Mouse (Mus musculus) hindbrain, embryonic 11.5 days (tissue): ENCODE results near the gene Mfng. TPM values are rescaled to one million over a fixed set of nuclear protein-coding genes. Genes with fewer than 3 reads are reported as not detected.

Experiments
- ATAC-seq: fragments of 200-750 bp; cut with Nextera tagmentation; 2 replicates; pipeline ENCODE4 v1.8.0; 2017; ENCODE audit warnings: mild to moderate bottlenecking, moderate TSS enrichment, moderate library complexity; ENCODE audit not compliant: low FRiP score
- DNase-seq: peaks from one replicate; pipeline ENCODE4 v3.0.0-alpha.2; 2015; ENCODE audit warnings: low spot score
- H3K27ac ChIP-seq: fragments of 300-500 bp; sonication (generic); 2 replicates; pipeline ENCODE4 v1.5.1; 2014; ENCODE audit warnings: mild to moderate bottlenecking, low read depth, low read length
- H3K27me3 ChIP-seq: fragments of 300-500 bp; sonication (generic); 2 replicates; pipeline ENCODE4 v1.6.1; 2014; ENCODE audit warnings: mild to moderate bottlenecking, low read length, moderate library complexity, mixed read lengths; ENCODE audit not compliant: control insufficient read depth, insufficient read depth
- H3K36me3 ChIP-seq: fragments of 300-500 bp; sonication (generic); 2 replicates; pipeline ENCODE4 v1.6.1; 2014; ENCODE audit warnings: mild to moderate bottlenecking, low read length, moderate library complexity, mixed read lengths; ENCODE audit not compliant: control insufficient read depth, insufficient read depth
- H3K4me1 ChIP-seq: fragments of 300-500 bp; sonication (generic); replicated peaks from 2 replicates; pipeline ENCODE4 v1.6.1; 2014; ENCODE audit warnings: low read length, mixed read lengths; ENCODE audit not compliant: control insufficient read depth, insufficient read depth
- H3K4me2 ChIP-seq: fragments of 300-500 bp; sonication (generic); replicated peaks from 2 replicates; pipeline ENCODE4 v1.6.1; 2014; ENCODE audit warnings: mild to moderate bottlenecking, low read depth, low read length
- H3K4me3 ChIP-seq: fragments of 300-500 bp; sonication (generic); 2 replicates; pipeline ENCODE4 v1.5.1; 2014; ENCODE audit warnings: low read depth, low read length
- H3K9ac ChIP-seq: fragments of 300-500 bp; sonication (generic); 2 replicates; pipeline ENCODE4 v1.6.1; 2014; ENCODE audit warnings: low read depth, low read length
- H3K9me3 ChIP-seq: fragments of 300-500 bp; sonication (generic); 2 replicates; pipeline ENCODE4 v1.6.1; 2016; ENCODE audit warnings: low read length; ENCODE audit not compliant: control insufficient read depth
- WGBS: fragments of 180-500 bp; shearing (Covaris S2); extraction: QIAGEN DNeasy Blood & Tissue Kit; methylation state at CpG from one replicate; pipeline ENCODE4 v1.1.7; 2014; 5-methylcytosine and 5-hydroxymethylcytosine counted together
- polyA plus RNA-seq: library from polyadenylated mRNA; unstranded; fragments of >200 nt; fragmentation: Nextera tagmentation; extraction: Ambion mirVana; gene quantifications from 2 replicates; pipeline ENCODE4 v1.2.1, GENCODE M21; 2014

The Mfng gene
- polyA plus RNA-seq, 1 experiment from 2014 or later, result 34.7 TPM

DNA sequence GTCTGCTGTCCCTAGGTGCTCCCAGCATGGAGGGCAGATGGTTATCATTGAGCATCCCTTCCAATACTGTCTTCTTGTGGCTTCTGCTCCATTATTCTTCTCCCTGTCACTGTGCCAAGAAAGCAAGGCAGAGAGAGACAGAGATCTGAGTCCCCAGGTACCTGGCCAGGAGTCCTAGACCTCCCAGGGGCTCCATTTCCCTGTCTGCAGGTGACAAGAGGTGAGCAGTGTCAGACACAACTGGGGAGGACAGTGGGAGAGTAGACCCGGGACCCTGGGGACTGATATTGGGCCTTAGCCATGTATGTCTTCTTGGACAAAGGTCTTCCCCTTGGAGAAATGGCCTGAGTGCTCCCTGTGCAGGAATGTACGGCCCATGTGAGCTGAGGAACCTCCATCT lies 32.1 kb upstream of the Mfng start:
- no peak overlapping the region for H3K9ac ChIP-seq
- DNase-seq (no peak), ATAC-seq (no peak)
- H3K27ac ChIP-seq, result no peak overlapping the region
- no peak overlapping the region for H3K4me3 ChIP-seq
- H3K9me3 ChIP-seq, result no peaks in the 10 kb centered on the region
- peaks cover 23% of the 10 kb centered on the region for H3K27me3 ChIP-seq
- H3K36me3 ChIP-seq, result no peaks in the 10 kb centered on the region
- WGBS, result 78% methylated on average over 2 of the region's 2 CpGs
- peaks cover 8% of the 10 kb centered on the region; the same call in 1 of the 2 replicates for H3K4me1 ChIP-seq
- H3K4me2 ChIP-seq, result no peak overlapping the region

GRCm38 (mm10) chr15:78804326-78804725 lies 31.1 kb upstream of the Mfng start:
- Histone ChIP-seq H3K27me3 (peaks cover 23% of the 10 kb centered on the region), H3K4me1 (peaks cover 8% of the 10 kb centered on the region; the same call in 1 of the 2 replicates), H3K27ac (no peak overlapping the region), H3K36me3 (no peaks in the 10 kb centered on the region), H3K9ac (no peak overlapping the region), H3K4me3 (no peak overlapping the region), H3K4me2 (no peak overlapping the region), H3K9me3 (no peaks in the 10 kb centered on the region)
- WGBS, result 12% methylated on average over 6 of the region's 6 CpGs
- DNase-seq, result no peak
- no peak for ATAC-seq

DNA sequence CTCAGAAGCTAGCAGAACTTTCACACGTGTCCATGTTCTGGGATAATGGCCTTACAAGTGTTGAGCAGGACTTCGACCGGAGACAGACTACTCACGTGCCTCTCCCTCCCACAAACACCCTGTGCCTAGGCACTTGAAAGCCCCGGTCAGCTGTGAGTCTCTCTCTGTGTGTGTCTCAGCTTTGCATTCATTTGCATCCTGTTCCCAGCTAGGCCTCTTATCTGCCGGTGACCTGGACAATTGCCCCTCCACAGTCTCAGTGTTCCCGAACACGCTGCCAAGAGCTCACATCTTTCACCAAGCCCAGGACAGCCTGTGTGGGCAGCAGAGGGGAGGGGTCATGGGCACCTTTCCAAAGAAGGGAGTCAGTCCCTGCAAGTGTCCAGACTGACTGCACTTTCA lies 30.2 kb upstream of the Mfng start:
- 1% methylated on average over 8 of the region's 8 CpGs for WGBS
- DNase-seq (peak; percentile 34), ATAC-seq (no peak)
- Histone ChIP-seq H3K4me1 (peaks cover 10% of the 10 kb centered on the region), H3K4me3 (no peak overlapping the region), H3K4me2 (no peak overlapping the region), H3K27me3 (peaks cover 23% of the 10 kb centered on the region), H3K9ac (no peak overlapping the region), H3K36me3 (no peaks in the 10 kb centered on the region), H3K9me3 (no peaks in the 10 kb centered on the region), H3K27ac (no peak overlapping the region)

GRCm38 (mm10) chr15:78802776-78803391 lies 29.6 kb upstream of the Mfng start, which contains the start of gene Card10:
Gene Card10 (minus strand): TSS chr15:78803042.
- Histone ChIP-seq H3K4me2 (peak within 1 kb of the TSS; percentile 69), H3K4me3 (peak within 1 kb of the TSS; percentile 44), H3K27me3 (peaks cover 23% of the 10 kb centered on the region), H3K9ac (peak within 1 kb of the TSS; percentile 52), H3K4me1 (peaks cover 10% of the 10 kb centered on the region), H3K36me3 (no peaks in the 10 kb centered on the region), H3K27ac (no peak within 1 kb of the TSS), H3K9me3 (no peaks in the 10 kb centered on the region)
- DNase-seq (no peak), ATAC-seq (peak; percentile 53; the same call in 1 of the 2 replicates)
- under 1% methylated on average over 42 of the region's 70 CpGs for WGBS

DNA sequence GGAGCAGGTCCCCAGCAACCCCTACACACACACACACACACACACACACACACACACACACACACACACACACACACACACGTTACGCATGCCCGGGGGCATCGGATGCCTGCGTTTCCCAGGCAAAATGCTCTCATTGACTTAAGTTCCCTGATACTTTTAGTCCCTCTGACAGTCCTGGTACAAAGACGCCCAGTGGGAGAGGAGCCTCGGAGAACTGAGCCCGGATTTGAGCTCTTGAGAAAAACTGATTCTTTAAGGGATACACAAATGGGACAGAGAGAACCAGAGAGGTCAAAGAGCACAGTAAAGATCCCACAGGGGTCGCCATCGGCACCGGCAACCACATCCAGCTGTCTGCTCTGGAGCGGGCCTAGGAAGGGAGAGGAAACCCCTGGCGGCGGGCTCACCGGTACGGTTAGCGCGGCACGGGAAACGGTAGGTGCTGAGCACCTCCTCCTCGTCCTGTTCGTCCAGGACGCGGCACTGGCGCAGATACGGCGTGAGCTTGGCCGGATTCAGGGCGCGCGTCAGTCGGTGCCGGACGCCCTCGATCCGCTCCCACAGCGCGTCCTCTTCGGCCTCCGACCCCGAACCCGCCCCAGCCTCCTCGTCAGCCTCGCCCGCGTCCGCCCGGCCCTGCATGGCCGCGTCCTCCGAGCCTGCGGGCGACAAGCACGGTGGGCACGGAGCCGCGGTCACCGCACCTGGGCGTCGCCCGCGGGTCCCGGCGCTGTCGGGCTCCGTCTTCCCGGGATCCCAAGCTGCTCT lies 28.9 kb upstream of the Mfng start:
- Histone ChIP-seq H3K9ac (peak overlapping the region; percentile 52), H3K27me3 (peaks cover 23% of the 10 kb centered on the region), H3K4me1 (peaks cover 10% of the 10 kb centered on the region), H3K36me3 (no peaks in the 10 kb centered on the region), H3K9me3 (no peaks in the 10 kb centered on the region), H3K27ac (no peak overlapping the region), H3K4me2 (peak overlapping the region; percentile 69), H3K4me3 (peak overlapping the region; percentile 44)
- 0 out of 2 replicates have a peak, but pooled peaks have one; percentile 7 for ATAC-seq
- peak; percentile 66 for DNase-seq
- 7% methylated on average over 46 of the region's 67 CpGs for WGBS

- Histone ChIP-seq H3K4me2 (no peak overlapping the region), H3K4me1 (peaks cover 10% of the 10 kb centered on the region), H3K36me3 (no peaks in the 10 kb centered on the region), H3K4me3 (no peak overlapping the region), H3K9ac (no peak overlapping the region), H3K9me3 (no peaks in the 10 kb centered on the region), H3K27me3 (peaks cover 23% of the 10 kb centered on the region), H3K27ac (no peak overlapping the region)
- DNase-seq (no peak), ATAC-seq (no peak)
- WGBS, result 59% methylated on average over 9 of the region's 9 CpGs
Measured at GRCm38 (mm10) chr15:78801571-78801970, 28.3 kb upstream of the Mfng start.

DNA sequence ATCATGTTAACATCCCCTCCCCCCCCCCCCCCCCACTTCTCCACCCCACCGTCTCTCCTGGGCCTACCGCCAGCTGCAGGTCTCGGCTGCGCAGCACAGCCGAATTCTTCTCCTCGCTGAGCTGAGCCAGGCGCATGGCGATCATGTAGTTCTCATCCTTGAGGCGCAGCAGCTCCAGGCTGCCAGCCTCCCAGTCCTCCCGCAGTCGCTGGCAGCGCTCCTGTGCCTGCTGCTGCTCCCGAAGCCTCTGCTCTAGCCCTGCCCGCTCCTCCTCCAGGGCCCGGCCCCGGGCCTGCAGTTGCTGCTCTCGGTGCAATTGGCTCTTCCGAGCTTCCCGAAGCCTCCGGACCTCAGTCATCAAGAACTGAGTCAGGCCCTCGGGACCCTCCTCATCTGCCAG lies 25.8 kb upstream of the Mfng start:
- no peak overlapping the region for H3K9ac ChIP-seq
- H3K27ac ChIP-seq, result no peak overlapping the region
- H3K9me3 ChIP-seq, result no peaks in the 10 kb centered on the region
- peaks cover 22% of the 10 kb centered on the region for H3K27me3 ChIP-seq
- no peak overlapping the region for H3K4me3 ChIP-seq
- no peak overlapping the region for H3K4me2 ChIP-seq
- DNase-seq, result no peak
- WGBS, result 66% methylated on average over 21 of the region's 21 CpGs
- ATAC-seq, result no peak
- peaks cover 13% of the 10 kb centered on the region for H3K4me1 ChIP-seq
- no peaks in the 10 kb centered on the region for H3K36me3 ChIP-seq

DNA sequence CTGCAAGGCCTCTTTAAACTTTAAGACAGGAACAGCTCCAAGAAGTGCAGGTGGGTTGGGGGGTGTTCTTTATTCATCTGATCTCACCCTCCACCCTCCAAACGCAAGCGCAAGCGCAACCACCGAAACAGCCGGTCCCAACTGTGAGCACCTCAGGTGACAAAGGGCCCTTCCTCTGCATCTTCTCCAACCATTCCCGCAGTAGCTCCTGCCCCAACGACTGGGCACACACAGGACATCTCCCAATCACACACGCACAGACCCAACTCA lies 23.7 kb upstream of the Mfng start:
- DNase-seq (no peak), ATAC-seq (no peak)
- 88% methylated on average over 8 of the region's 8 CpGs for WGBS
- Histone ChIP-seq H3K9ac (no peak overlapping the region), H3K4me1 (peaks cover 5% of the 10 kb centered on the region; the same call in 1 of the 2 replicates), H3K27me3 (peaks cover 7% of the 10 kb centered on the region), H3K4me2 (no peak overlapping the region), H3K27ac (no peak overlapping the region), H3K36me3 (no peaks in the 10 kb centered on the region), H3K9me3 (no peaks in the 10 kb centered on the region), H3K4me3 (no peak overlapping the region)
